Mouse (Mus musculus): ENCODE data around the gene Tulp2.
A peak's percentile ranks its signal among the peaks of the same experiment; 100 is the strongest.
"Not testable (repeated sequence)": the region's sequence is repeated elsewhere in the genome, so short reads cannot be mapped to it uniquely, and the experiment has no call there.

Gene Tulp2

DNA sequence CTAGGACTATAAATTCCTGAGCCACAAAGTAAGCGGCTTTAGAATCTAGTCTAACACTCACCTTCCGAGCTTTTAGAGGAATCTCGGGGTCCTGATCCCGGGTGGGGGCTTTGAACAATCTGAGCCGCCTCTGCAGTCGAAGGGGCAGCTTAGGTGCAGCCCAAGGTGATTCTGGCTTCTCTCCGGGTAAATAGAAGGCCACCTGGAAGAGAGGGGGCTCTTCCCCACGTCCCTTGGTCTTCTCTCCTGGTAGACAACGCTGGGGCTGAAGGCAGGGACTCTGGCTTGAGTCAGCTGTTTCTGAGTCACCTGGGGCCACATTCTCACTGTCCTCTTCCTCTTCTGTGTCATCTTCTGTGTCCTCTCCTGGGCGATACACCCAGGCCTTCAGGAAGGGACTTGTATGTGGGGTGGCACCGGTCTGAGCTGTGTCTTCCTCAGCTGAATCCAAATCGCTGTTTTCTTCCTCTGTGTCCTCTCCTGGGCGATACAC is 42.0 kb downstream of the Tulp2 start:
- DNase-seq = no peak

DNA sequence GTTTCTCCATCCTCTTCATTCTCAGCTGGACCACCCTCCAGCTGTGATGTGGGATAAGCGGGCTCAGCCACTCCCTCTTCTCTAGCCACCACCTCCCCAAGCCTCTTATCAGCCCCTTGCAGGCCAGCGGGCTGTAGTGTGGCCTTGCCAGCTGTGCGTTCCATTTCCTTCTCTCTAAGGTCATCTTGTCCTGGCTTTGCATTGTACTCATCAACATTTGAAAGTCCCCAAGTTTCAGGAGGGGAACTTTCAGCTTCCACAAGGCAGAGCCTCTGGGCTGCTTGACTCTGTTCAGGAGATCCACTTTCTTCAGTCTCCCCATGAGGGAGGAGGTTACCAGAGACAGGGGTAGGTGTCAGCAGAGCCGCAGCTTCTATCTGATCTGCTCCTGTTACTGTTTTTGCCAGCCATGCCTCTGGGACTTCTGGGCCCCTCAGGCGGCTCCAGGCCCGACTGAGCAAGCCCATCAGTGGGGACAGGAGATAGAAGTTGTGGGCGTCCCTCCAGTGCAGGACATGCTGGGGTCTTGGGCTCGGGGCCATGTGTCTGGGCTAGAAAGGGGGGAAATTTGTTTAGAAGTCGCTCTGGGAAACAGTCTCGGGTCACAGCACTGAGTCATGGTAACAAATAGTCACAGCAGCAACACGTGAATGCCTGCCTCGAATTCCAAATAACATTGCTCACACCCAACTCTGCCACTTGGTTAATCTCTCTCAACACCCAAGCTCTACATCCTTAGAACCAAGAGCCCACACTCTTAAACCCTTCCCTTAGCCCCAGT is 43.4 kb downstream of the Tulp2 start:
- DNase-seq = peak; percentile 27

DNA sequence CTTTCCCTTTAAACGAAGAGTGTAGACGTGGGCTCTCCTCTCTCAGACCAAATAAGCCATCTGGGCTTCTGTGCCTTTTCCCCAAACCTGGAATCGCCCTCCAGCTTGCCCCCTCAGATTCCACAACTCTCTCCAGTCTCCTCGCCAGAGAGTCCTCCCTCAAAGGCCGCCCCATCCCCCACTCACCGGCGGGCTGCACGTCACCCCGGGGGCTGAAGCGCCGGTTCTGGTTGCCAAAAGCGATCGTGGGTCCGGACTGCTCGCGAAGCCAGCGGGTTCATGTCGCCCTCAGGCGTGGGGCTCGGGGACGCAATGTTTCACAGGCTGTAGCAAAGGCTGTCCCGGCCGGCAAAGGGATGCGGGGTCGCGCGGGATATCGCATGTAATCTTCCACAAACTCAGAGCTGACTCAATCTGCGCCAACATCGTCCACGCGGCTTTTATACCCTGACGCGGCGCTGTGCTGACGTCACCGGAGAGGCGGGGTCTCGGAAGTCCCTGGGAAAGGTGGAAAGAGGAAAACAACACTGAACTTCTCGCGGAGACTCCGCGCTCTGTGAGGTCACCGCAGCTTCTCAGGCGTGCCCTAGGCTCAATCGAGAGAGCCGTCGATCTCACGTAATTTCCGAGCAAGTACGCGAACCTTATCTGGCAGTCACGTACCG is 44.3 kb downstream of the Tulp2 start, which contains the start of the genes Ppp1r15a and Plekha4:
Ppp1r15a (minus strand) TSS at position 460 of the 665 bp plus-strand sequence.
Plekha4 (plus strand) TSS at position 522 of the 665 bp plus-strand sequence.
- DNase-seq = peak; percentile 93

DNA sequence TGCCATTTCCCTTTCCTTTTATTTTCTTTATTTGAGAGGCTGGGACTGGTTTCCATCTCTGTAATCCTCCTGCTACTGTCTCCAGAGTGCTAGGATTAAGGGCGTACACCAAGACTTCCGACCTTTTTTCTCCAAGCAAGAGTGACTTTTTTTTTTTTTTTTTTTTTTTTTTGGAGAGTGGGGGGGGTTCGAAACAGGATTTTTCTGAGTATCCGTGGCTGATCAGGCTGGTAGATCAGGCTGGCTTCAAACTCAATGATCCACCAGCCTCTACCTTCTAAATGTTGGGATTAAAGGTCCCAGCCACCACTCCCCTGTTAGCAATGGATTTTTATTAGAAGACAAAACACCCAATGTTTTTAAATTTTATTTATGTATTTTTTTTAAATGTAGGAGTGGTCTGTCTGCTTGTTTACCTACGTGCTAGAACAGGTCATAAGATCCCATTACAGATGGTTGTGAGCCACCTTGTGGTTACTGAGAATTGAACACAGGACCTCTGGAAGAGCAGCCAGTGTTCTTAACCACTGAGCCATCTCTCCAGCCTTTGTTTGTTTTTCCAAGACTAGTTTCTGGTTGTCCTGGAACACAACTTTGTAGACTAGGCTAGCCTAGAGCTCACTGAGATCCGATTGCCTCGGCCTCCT is 44.9 kb downstream of the Tulp2 start:
- no peak for DNase-seq

DNA sequence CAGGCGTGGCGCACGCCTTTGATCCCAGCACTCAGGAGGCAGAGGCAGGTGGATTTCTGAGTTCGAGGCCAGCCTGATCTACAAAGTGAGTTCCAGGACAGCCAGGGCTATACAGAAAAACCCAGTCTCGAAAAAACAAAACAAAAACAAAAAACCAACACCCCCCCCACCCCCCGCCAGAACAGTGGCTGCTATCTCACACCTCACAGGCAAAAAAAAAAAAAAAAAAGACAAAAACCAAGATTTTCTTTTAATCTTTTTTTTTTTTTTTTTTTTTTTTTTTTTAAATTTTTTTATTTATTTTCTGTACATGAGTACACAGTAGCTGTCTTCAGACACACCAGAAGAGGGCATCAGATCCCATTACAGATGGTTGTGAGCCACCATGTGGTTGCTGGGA is 45.5 kb downstream of the Tulp2 start:
- not testable (repeated sequence) for DNase-seq

DNA sequence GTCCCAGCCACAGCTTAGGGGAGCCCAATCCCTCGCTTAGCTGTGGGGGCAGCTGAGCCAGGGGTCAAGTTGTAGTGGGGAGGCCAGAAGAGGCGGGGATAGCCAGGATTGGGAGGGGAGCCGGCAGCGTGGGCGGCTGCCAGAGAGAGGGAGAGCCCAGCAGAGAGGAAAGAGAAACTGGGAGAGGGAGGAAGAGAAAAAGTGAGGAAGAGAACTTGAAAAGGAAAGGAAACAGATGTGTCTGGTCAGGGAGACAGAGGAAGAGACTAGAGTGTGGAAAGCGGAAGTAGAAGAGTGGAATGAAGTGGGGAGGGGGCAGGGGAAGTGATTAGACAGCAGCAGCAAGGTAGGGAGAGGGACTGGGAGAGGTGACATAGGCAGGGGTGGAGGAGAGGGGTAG is 47.8 kb downstream of the Tulp2 start:
- no peak for DNase-seq

DNA sequence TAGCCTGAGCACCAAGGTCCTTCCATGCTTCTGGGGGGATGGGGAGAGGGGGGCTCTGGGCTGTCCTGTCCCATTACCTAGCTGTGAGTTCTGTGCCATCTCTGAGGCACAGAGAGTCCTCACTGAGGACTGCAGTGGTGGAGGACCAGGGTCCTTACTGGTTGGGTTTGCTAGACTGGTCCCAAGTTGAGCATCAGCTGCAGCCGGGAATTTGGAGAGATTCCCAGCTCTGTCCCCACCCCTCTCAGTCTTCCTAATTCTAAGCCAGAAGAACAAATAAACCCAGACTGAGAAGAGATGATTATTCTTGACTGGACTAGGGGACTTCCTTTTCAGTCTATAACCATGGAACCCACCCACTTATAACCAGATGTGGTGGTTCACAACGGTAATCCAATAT is 49.0 kb downstream of the Tulp2 start:
- DNase-seq = no peak

DNA sequence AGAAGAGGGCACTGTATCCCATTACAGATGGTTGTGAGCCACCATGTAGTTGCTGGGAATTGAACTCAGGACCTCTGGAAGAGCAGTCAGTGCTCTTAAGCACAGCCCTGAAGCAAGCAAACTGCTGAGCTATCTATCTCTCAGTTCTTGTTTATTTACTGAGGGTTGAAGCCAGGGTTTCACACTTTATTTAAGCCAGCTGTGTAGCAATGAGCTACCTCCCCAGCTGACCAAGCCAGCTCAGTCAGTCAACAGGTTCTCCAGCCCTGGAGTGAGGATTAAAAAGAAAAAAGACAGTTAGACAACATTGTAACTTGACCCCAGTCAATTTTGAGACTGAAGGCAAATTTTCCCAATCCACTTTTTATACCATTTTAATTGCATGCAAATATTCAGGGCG is 54.0 kb downstream of the Tulp2 start:
- DNase-seq = no peak

DNA sequence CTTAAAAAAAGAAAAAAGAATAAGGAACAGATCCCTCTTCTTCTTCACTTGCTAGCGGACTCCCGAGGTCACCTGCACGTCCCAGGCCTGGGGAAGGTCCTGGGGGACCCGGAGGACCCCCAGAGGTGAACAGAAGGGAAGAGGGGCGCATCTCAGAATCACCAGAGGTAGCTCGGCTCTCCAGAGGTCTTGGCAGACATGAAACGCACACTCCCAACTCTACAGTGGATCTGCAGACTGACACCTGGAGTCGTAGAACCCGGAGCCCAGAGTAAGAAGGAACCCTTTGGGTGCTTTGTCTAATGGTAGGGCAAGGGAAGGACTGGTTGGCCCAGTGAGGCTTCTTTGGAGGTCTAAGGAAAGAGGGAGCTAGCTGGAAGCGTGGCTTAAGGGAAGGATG is 55.9 kb downstream of the Tulp2 start:
- no peak for DNase-seq

DNA sequence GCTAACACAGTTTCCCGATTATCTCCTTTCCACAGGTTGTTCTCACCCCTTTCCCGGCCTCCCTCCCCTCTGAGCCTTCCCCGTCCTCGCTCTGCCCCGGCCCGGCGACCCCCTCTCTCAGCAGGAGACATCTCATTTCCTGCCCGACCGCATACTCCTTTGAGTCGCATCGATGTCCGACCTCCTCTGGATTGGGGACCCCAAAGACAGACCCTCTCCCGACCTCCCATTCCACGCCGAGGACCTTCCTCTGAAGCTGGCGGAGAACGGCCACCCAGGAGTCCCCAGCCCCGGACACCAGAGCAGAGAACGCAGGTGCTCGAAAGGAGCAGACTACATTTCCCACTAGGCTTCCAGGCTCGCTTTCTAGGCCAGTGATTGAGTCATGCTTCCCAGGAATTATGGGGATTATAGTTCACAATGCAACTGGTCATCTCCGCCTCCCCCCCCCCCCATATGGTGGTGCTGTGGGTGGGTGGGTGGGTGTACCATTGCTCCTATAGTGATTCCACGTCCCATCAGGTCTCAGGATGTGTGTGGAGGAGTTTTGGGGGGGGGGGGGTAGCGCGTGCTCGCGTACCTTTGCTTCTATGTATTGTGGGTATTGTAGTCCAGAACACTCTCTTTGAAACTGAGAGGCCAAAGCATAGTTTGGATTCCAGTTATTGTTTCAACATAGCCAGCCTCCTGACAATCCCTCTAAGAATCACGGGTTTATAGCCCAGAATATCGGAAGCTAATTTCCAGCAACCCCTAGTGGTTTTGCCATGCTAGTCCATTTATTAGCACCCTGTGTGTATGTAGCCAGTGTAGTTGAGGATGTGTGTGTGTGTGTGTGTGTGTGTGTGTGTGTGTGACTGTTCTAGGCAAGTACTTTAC is 56.7 kb downstream of the Tulp2 start:
- peak; percentile 54 for DNase-seq

DNA sequence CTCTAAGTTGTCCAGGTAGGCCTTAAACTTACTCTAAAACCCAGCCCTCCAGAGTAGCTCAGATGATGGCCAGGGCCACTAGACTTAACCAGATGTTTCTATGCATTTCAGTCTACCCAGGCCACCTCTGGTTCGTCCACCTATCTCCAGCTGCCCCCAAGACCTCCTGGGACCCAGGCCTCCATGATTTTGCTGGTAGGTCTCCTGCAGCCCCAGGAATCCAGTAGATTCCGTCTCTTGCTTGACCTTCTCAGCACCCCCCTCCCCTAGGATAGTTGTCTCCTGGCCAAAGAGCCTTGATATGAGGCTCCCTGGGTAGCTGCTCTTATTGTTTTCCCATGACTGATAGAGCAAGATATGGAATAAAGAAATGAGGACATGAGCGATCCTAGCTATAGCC is 57.4 kb downstream of the Tulp2 start:
- no peak for DNase-seq

DNA sequence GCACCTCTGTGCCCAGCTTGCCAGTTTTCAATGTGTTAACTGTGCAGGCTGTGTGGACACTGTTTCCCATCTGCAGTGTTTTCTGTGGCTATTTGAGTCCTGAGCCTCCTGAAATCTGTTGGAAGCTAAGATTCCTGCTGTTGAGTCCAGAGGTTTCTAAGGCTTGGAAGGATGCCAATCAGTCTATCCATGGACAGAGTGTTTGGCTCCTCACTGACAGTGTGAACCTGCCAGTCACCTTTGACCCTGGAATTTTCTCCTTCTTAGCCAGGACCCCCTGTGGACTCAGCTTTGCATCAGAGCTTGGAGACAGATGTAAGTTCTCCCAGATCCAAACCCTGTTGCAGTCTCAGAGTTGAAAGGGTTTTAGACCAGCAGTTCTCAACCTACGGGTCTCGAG is 58.5 kb downstream of the Tulp2 start:
- no peak for DNase-seq

DNA sequence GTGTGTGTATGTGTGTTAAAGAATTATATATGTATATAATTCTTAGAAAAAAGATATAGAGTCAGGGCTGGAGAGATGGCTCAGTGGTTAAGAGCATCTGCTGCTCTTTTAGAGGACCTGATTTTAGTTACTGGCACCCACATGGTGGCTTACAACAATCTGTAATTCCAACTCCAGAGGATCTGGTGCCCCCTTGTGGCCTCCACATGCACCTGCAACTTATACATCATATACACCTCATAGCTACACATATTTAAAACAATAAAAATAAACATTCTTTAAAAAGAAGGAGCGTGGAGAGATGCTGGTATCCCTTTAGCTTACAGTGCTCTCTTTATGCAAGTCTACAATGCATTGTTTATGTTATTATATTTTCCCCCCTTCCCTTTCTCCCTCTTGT is 62.8 kb downstream of the Tulp2 start:
- DNase-seq = no peak

DNA sequence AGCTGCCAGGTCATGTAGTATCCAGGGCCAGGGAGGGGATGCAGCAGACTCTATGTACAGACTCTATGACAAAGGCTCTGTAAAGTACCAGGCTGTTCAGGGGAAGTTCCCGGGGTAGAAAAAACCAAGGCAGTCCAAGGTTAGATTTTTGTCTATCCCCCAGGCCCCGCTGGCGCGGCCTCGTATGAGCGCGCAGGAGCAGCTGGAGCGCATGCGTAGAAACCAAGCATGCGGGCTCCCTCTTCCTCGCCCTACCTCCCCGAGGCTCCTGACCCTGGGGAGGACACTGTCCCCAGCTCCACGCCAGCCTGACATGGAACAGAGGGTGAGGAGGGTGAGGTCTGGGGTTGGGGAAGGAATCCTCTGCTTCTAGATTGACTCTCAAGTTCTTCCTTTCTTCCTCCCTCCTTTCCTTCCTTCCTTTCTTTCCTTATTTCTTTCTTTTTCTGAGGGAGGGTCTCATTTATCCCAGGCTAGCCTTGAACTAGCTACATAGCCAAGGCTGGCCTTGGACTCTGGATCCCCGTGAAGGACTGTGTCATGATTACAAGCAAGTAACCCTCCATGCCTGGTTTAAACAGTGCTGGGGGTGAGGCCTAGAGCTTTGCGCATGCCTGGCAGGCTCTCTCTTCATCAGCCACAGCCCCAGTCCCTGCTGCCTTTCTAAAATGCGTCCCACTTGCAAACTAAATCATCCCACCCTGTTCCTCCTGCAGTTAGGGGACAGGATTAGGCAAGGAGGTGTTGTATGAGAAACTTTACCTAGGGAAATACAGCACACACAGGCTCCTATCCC is 68.2 kb downstream of the Tulp2 start:
- DNase-seq = no peak

DNA sequence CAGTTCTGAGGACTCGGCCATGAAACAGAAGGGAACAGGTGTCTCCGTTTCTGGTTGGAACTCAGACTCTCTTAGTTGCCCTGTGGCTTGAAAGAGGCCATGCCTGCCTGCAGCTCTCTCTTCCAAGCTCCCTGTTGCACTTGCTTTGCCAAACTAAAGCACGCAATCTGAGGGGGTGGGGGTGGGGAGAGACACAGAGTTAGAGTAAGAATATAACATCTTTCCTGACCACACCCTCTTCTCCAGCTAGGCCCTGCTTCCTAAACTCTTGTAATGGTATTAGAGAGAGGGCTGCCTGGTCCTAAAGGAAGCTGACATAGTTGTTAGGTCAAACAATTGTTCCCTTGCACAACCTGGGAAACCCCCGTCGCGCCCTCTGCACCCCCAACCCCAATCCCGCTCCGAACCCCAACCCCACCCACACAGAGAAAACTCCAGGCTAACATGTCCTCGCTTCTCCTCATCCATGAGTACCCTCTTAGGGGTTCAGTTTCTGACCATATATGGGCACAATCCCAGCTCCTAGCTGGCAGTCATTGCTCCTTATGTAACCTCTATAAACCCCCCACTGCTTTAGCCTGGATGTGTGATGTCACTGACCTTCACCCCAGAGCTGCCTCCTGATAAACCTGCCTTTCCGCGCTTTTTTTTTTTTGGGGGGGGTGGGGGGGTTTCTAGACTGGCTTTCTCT is 69.3 kb downstream of the Tulp2 start:
- no peak for DNase-seq

DNA sequence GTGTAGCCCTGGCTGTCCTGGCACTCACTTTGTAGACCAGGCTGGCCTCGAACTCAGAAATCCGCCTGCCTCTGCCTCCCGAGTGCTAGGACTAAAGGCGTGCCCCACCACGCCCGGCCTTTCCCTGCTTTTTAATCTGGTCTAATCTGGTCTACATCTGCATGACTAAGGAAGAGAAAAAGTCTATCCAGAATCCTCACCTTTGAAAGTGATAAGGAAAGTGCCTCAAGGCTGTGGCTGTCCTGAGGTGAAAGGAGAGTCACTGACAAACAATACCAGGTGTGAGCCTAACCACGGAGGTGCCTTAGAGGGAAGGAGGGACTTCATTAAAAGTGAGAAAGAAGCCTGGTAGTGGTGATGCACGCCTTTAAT is 69.8 kb downstream of the Tulp2 start:
- no peak for DNase-seq

DNA sequence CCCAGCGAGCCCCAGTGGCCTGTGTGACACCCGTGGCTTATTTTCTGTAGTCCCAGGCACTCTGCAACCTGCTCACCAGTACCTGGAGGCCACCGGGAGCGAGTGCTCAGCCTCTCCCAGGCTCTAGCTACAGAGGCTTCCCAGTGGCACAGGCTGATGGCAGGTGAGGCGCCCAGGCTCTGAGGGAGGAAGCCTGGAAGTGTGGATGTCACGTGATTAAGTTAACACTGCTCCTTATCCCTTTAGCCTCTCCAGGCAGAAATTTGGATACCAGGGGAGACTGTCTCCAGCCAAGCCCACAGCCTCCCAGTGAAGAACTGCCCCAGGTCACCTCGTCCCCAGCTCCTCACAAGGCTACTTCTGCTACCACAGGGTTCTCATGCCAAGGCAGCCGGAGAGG is 71.8 kb downstream of the Tulp2 start:
- no peak for DNase-seq

DNA sequence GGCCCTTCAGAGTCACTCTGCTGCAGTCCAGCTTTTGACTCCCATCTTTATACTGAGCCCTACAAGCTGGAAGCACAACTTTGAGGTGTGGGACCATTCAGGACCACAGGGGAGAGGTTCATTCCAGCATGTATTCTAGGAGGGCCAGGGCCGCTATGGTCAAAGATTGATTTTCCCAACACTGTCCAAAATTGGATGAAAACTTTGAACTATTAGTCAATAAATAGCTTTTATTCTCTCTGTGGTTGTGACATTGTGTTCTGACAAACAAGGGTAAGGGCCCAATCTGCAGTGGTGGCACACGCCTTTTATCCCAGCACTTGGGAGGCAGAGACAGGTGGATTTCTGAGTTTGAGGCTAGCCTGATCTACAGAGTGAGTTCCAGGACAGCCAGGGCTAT is 72.3 kb downstream of the Tulp2 start:
- no peak for DNase-seq

DNA sequence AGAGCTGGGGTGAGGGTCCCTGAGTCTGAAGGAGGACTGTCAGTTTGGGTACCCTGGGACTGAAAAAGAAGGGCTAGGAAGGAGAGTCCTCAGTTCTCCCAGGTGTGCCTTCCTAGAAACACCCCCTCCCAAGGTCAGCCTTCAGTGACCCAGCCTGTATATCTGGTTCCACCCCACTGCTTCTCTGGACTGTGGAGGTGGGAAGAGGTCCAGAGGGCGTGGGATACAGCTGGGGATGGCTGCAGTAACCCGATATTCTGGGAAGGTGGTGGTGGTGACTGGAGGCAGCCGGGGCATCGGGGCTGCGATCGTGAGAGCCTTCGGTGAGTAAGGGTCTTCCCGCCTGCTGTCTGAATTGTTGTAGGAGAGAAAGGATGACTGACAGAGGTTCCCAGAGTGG is 73.1 kb downstream of the Tulp2 start, which contains the start of gene Hsd17b14:
Hsd17b14 (plus strand) TSS at position 150 of the 400 bp plus-strand sequence.
- DNase-seq = no peak

DNA sequence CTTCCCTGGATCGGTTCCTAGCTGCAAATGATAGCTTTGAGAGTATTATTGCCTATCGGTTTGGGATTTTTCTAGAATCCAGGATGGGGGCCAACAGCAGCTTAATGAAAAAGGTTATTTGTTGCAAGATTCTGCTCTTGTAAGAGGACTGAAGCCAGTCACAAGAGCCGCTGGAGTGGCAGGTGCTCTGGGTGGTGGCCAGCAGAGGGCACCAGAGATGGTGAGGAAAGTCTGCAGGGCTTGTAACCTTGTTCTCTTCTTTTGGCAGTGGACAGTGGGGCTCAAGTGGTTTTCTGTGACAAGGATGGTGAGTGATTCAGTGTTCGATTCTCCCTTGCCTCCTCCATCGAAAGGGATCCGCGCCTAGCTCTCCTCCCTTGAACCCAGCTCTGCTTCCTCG is 74.1 kb downstream of the Tulp2 start:
- DNase-seq = peak; percentile 70

DNA sequence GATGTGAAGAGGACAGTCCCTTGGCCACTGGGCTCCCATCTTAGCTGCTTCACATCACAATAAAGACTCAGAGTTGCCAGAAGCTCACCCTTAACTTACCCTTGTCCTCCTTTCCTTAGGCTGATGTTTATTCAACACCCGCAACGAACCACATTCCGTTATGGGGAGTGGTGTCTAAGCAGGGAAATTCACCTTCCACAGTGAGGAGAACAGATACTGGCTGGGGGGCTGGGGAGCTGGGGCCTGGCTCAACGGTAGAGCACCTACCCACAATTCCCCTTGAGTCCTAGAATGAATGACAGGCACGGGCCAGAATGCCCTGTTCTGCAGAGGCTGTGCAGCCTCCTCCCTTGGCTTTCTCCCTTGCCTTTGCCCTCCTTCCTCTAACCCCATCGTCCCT is 77.2 kb downstream of the Tulp2 start:
- no peak for DNase-seq
